Mouse (Mus musculus) ovary, adult 10 weeks (tissue): ENCODE results near the gene Enpp4. TPM values are rescaled to one million over a fixed set of nuclear protein-coding genes. Genes with fewer than 3 reads are reported as not detected.

ENCODE experiments used
- polyA plus RNA-seq: library from polyadenylated mRNA; stranded (reverse); fragments of 350-450 nt; fragmentation: Illumina TruSeq; extraction: RNeasy Lipid Tissue Mini Kit (QIAGEN cat#74804); gene quantifications from one replicate; pipeline ENCODE4 v1.2.3, GENCODE M21; 2014

Enpp4 gene
- 29.0 TPM for polyA plus RNA-seq

GRCm38 (mm10) chr17:44105287-44106138 is at the start of gene Enpp4:
Gene Enpp4 (minus strand): TSS chr17:44105809.

GRCm38 (mm10) chr17:44078631-44079350 is 26.8 kb downstream of the Enpp4 start, which contains the start of gene Enpp5:
Gene Enpp5 (plus strand): TSS chr17:44078813.

Other genes with a start within 250 kb of the Enpp4 start
- gene Enpp5, start 27.0 kb downstream of the Enpp4 start, polyA plus RNA-seq: 77.8 TPM
- 12.7 TPM for gene Clic5, start 82.8 kb upstream of the Enpp4 start, polyA plus RNA-seq